Mouse (Mus musculus): Measurements from ENCODE around the gene Gdpd5.

GRCm38 (mm10) chr7:99443164-99443563 lies 62.0 kb downstream of the Gdpd5 start:
- TF ChIP-seq CTCF (IDR thresholded peaks at IDR 0.05; ENCODE audit: extremely low read depth, insufficient read length, insufficient replicate concordance, low read depth, low read length) (no peak), POLR2A (IDR thresholded peaks at IDR 0.05; ENCODE audit: low read depth, low read length) (no peak)
